Mouse (Mus musculus) cerebellum, adult 2 months (tissue): Measurements from ENCODE around the gene Pcnx4.

Experiments
- CTCF ChIP-seq: fragments of 200-500 bp; IDR thresholded peaks from 2 replicates; pipeline ENCODE4 v1.5.1; 2011; ENCODE audit warnings: low read depth, mild to moderate bottlenecking, control low read depth, low read length, moderate library complexity, borderline replicate concordance; ENCODE audit not compliant: insufficient read depth
- POLR2A ChIP-seq: fragments of 200-500 bp; IDR thresholded peaks from 2 replicates; pipeline ENCODE4 v1.6.1; 2011; ENCODE audit warnings: low read length, control low read depth, borderline replicate concordance; ENCODE audit not compliant: insufficient read depth

DNA sequence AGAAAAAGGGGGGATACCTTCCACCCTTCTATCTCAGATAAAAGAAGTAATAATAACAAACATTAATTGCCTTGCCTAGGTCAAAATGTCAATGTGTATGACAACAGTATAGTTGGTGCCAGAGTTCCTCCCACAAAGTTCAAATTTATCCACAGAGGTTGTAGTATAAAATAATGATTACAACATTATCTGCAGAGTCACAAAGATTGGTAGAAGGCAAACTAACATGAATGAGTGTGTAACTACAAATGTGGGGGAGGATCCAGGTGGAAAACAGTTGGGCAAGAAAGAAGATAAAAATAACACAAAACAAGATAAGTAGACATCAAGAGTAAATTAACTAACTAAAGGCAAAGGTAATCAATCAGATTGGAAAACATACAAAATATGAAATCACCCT is 56.8 kb downstream of the Pcnx4 start:
- TF ChIP-seq CTCF (no peak), POLR2A (no peak)
